Mouse (Mus musculus): ENCODE data around the gene Gm14685. TPM values are rescaled to one million over a fixed set of nuclear protein-coding genes. Genes with fewer than 3 reads are reported as not detected.
"Not testable (repeated sequence)": the region's sequence is repeated elsewhere in the genome, so short reads cannot be mapped to it uniquely, and the experiment has no call there.

Gene Gm14685
- not detected in 2 replicates for polyA plus RNA-seq (2014; fragmentation: Nextera tagmentation; extraction: Ambion mirVana)

DNA sequence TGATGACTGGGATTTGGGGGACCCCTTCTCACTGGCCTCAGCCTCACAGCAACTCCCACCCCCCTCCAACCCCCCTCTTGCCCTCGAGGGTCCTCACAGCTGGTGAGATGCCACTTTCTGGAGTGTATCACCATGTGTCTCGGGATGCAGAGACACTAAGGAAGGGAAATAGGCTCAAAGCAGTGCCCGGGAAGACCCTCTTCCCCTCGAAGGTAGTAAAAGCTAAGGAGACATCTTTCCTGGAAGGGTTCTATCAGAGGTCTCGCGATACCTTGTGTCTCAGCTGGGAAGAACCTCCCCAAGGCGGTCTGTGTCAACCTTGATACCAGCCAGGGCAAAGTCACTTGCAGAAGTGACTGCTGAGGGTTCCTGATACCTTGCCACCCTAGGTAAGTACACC, at the start of gene Gm14685:
Gene Gm14685 (plus strand): TSS at position 301 of the 400 bp plus-strand sequence.
- not testable (repeated sequence) for ATAC-seq (replicated peaks; ENCODE audit: low FRiP score)

DNA sequence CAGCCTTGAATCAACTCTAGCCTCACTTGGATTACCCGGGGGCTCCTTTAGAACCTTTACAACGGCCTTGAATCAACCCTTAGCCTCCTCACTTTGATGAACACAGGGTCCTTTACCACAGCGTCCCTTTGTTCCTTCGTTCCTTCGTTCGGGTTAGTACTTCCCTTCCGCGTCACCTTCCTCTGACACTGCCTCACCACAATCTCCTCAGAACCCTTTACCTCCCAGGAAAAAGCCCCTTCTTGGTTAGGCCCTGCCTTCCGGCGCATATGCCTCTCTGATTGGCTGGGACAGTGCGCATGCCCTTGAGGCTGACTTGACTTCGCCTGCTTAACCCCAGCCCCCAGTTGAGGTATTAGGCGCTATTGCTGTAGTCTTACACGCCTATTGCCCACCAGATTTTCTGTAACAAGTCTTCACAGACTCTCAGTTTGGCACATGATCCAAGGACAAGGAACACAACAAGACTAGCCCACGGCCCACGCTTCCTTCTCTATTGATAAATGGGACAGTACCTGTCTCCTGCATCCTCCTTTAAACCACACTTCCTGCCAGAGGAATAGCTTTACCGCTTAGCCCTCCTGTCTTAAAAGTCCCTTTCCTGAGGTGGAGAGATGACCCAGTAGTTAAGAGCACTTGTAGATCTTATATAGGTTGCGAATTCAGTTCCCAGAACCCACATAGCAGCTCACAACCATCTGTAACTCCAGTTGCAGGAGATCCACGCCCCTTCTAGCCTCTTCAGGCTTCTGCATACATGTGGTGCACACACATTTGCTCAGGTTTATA, 34.4 kb upstream of the Gm14685 start, which contains the start of gene Xlr4a:
Gene Xlr4a (minus strand): TSS at position 212 of the 789 bp plus-strand sequence.
- WGBS, result 88% methylated on average over 17 of the region's 19 CpGs
- H3K27ac ChIP-seq (ENCODE audit: low read depth, low read length), result not testable (repeated sequence)

More for the DNA sequence above, at the start of gene Gm14685:
- not testable (repeated sequence) for H3K36me3 ChIP-seq (ENCODE audit: control insufficient read depth, insufficient read depth, low read length); DNase-seq (ENCODE audit: low spot score); H3K27ac ChIP-seq (ENCODE audit: low read depth, low read length); H3K4me3 ChIP-seq (ENCODE audit: low read depth, low read length); H3K9me3 ChIP-seq (ENCODE audit: control insufficient read depth, low read length); H3K27me3 ChIP-seq (ENCODE audit: control insufficient read depth, insufficient read depth, low read length); H3K4me1 ChIP-seq (replicated peaks; ENCODE audit: control insufficient read depth, insufficient read depth, low read length); H3K9ac ChIP-seq (ENCODE audit: low read length); H3K4me2 ChIP-seq (ENCODE audit: low read depth, low read length, severe bottlenecking)
- WGBS, result no CpG with 5 or more reads among the region's 7 CpGs

DNA sequence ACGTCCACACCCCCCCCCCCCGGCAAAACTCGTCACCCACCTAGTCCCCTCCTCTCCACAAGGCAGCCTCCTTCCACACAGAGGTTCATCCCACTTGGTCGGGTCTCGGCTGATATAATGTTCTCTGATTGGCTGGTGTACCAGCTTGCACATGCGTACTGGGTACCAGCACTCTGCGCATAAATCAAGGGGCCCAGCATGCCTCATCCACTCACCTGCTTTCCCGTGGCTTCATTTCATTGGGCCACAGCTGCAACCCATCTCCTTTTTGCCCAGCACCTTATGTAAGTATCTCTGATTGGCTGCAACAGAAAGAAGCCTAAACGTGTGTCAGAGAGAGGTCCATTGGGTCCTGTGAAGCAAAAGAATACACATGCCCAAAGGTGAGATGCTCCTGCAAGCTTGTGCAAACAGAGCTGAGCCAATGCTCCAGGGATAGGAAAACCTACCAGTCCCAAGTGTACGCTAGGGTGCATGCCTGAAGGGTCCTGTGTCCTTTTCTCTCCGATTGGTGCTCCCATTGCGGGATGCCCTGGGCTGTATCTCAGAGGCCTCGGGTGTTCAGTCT, 19.8 kb upstream of the Gm14685 start, which contains the start of gene Xlr3a:
Gene Xlr3a (minus strand): TSS at position 155 of the 568 bp plus-strand sequence.
- H3K4me1 ChIP-seq (replicated peaks; ENCODE audit: control insufficient read depth, insufficient read depth, low read length); H3K9me3 ChIP-seq (ENCODE audit: control insufficient read depth, low read length); H3K27me3 ChIP-seq (ENCODE audit: control insufficient read depth, insufficient read depth, low read length); H3K9ac ChIP-seq (ENCODE audit: low read length); H3K4me2 ChIP-seq (ENCODE audit: low read depth, low read length, severe bottlenecking); H3K27ac ChIP-seq (ENCODE audit: low read depth, low read length); ATAC-seq (replicated peaks; ENCODE audit: low FRiP score); H3K4me3 ChIP-seq (ENCODE audit: low read depth, low read length); H3K36me3 ChIP-seq (ENCODE audit: control insufficient read depth, insufficient read depth, low read length); DNase-seq (ENCODE audit: low spot score): not testable (repeated sequence)
- 81% methylated on average over 12 of the region's 13 CpGs for WGBS

More for the DNA sequence above, 34.4 kb upstream of the Gm14685 start, which contains the start of gene Xlr4a:
- not testable (repeated sequence) for H3K9me3 ChIP-seq (ENCODE audit: control insufficient read depth, low read length); H3K36me3 ChIP-seq (ENCODE audit: control insufficient read depth, insufficient read depth, low read length); H3K9ac ChIP-seq (ENCODE audit: low read length); ATAC-seq (replicated peaks; ENCODE audit: low FRiP score); H3K4me3 ChIP-seq (ENCODE audit: low read depth, low read length); DNase-seq (ENCODE audit: low spot score); H3K4me1 ChIP-seq (replicated peaks; ENCODE audit: control insufficient read depth, insufficient read depth, low read length); H3K27me3 ChIP-seq (ENCODE audit: control insufficient read depth, insufficient read depth, low read length); H3K4me2 ChIP-seq (ENCODE audit: low read depth, low read length, severe bottlenecking)

DNA sequence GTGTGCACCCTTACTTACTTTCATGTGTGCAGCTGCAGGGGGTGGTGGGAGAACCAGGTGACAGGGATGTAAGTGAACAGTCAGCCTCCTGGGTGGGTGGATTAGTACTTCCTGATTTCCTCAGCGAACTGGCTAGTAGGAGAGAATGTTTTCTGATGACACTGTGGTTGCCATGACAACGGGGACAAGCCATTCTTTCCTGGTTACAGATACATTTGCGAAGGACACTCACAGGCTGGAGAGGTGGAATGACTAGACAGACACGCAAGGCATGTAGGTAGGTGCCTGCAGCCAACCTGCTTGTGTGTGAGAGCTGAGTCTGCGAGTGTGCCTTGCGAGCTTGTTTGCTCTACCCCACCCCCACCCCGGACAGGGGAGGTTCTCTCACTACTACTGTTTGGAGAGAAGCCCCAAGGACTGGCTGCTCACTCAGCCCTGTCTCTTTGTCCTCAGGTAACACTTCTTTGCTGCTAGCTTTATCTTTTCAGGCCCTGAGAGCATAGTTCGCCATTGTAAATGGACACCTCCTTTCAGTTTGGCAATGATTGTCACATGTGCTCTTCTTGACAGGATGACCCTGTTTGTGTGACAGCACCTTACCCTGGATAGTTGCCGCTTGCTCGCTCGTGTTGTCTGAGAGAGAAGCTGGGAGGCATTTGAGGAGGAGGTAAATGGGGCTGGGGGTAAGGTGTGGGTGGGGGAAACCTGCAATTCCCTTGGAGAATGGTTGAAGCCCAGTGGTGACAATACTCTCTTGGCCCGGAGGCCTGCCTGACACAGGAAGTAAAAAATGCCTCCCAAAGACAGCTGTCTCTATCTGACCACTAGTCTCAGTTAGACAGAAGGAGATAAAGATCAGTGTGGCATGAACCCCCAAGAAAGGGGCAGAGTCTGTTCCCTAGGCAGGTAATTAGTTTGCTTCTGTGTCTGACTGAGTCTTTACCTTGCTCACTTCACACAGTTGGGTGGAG, 6.3 kb downstream of the Gm14685 start:
- H3K4me3 ChIP-seq (ENCODE audit: low read depth, low read length); H3K27ac ChIP-seq (ENCODE audit: low read depth, low read length); H3K9ac ChIP-seq (ENCODE audit: low read length); ATAC-seq (replicated peaks; ENCODE audit: low FRiP score); H3K27me3 ChIP-seq (ENCODE audit: control insufficient read depth, insufficient read depth, low read length); H3K4me1 ChIP-seq (replicated peaks; ENCODE audit: control insufficient read depth, insufficient read depth, low read length); H3K36me3 ChIP-seq (ENCODE audit: control insufficient read depth, insufficient read depth, low read length); DNase-seq (ENCODE audit: low spot score); H3K4me2 ChIP-seq (ENCODE audit: low read depth, low read length, severe bottlenecking); H3K9me3 ChIP-seq (ENCODE audit: control insufficient read depth, low read length): not testable (repeated sequence)
- no CpG with 5 or more reads among the region's 12 CpGs for WGBS

DNA sequence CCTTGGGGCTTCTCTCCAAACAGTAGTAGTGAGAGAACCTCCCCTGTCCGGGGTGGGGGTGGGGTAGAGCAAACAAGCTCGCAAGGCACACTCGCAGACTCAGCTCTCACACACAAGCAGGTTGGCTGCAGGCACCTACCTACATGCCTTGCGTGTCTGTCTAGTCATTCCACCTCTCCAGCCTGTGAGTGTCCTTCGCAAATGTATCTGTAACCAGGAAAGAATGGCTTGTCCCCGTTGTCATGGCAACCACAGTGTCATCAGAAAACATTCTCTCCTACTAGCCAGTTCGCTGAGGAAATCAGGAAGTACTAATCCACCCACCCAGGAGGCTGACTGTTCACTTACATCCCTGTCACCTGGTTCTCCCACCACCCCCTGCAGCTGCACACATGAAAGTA, 26.4 kb downstream of the Gm14685 start:
- H3K27ac ChIP-seq (ENCODE audit: low read depth, low read length); H3K27me3 ChIP-seq (ENCODE audit: control insufficient read depth, insufficient read depth, low read length); H3K4me2 ChIP-seq (ENCODE audit: low read depth, low read length, severe bottlenecking); ATAC-seq (replicated peaks; ENCODE audit: low FRiP score); H3K36me3 ChIP-seq (ENCODE audit: control insufficient read depth, insufficient read depth, low read length); H3K9me3 ChIP-seq (ENCODE audit: control insufficient read depth, low read length); H3K4me1 ChIP-seq (replicated peaks; ENCODE audit: control insufficient read depth, insufficient read depth, low read length); H3K4me3 ChIP-seq (ENCODE audit: low read depth, low read length); H3K9ac ChIP-seq (ENCODE audit: low read length); DNase-seq (ENCODE audit: low spot score): not testable (repeated sequence)
- no CpG with 5 or more reads among the region's 7 CpGs for WGBS

DNA sequence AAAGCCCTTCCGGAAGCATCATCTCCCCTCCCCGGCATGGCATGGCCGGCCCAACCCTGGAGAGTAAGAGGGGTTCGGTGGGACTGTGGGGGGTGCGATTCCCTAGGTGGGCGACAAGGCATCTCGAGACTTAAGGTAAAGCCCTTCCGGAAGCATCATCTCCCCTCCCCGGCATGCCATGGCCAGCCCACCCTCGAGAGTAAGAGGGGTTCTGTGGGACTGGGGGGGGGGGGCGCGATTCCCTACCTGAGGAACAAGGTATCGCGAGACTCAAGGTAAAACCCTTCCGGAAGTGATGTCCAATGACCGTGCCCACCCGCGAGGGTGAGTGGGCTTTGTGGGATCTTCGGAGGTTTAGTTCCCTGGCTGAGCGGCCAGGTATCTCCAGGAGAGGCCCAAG, 31.6 kb downstream of the Gm14685 start, which contains the start of gene Xlr5b:
Gene Xlr5b (plus strand): TSS at position 301 of the 400 bp plus-strand sequence.
- not testable (repeated sequence) for DNase-seq (ENCODE audit: low spot score); ATAC-seq (replicated peaks; ENCODE audit: low FRiP score); H3K9me3 ChIP-seq (ENCODE audit: control insufficient read depth, low read length); H3K4me1 ChIP-seq (replicated peaks; ENCODE audit: control insufficient read depth, insufficient read depth, low read length); H3K9ac ChIP-seq (ENCODE audit: low read length); H3K27me3 ChIP-seq (ENCODE audit: control insufficient read depth, insufficient read depth, low read length); H3K36me3 ChIP-seq (ENCODE audit: control insufficient read depth, insufficient read depth, low read length); H3K4me2 ChIP-seq (ENCODE audit: low read depth, low read length, severe bottlenecking); H3K4me3 ChIP-seq (ENCODE audit: low read depth, low read length); H3K27ac ChIP-seq (ENCODE audit: low read depth, low read length)
- no CpG with 5 or more reads among the region's 20 CpGs for WGBS

DNA sequence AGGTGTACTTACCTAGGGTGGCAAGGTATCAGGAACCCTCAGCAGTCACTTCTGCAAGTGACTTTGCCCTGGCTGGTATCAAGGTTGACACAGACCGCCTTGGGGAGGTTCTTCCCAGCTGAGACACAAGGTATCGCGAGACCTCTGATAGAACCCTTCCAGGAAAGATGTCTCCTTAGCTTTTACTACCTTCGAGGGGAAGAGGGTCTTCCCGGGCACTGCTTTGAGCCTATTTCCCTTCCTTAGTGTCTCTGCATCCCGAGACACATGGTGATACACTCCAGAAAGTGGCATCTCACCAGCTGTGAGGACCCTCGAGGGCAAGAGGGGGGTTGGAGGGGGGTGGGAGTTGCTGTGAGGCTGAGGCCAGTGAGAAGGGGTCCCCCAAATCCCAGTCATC, 32.5 kb downstream of the Gm14685 start, which contains the start of gene DXBay18:
Gene DXBay18 (minus strand): TSS at position 101 of the 400 bp plus-strand sequence.
- H3K4me3 ChIP-seq (ENCODE audit: low read depth, low read length); H3K4me2 ChIP-seq (ENCODE audit: low read depth, low read length, severe bottlenecking); H3K27ac ChIP-seq (ENCODE audit: low read depth, low read length); ATAC-seq (replicated peaks; ENCODE audit: low FRiP score); H3K27me3 ChIP-seq (ENCODE audit: control insufficient read depth, insufficient read depth, low read length); H3K4me1 ChIP-seq (replicated peaks; ENCODE audit: control insufficient read depth, insufficient read depth, low read length); DNase-seq (ENCODE audit: low spot score); H3K9ac ChIP-seq (ENCODE audit: low read length); H3K36me3 ChIP-seq (ENCODE audit: control insufficient read depth, insufficient read depth, low read length); H3K9me3 ChIP-seq (ENCODE audit: control insufficient read depth, low read length): not testable (repeated sequence)
- no CpG with 5 or more reads among the region's 7 CpGs for WGBS

DNA sequence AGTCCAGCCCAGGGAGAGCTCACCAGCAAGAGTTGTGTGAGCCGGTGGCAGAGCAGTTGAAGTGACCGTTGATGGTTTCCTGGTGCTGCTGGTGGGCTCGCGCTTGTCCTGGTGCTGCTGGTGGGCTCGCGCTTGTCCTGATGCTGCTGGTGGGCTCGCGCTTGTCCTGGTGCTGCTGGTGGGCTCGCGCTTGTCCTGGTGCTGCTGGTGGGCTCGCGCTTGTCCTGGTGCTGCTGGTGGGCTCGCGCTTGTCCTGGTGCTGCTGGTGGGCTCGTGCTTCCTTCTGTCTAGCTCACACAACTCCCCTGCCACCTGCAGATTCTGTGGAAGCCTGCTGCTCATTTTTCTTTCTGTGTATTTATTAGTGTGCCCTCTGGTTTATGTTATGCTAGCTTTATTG, 60.0 kb downstream of the Gm14685 start, which contains the start of gene Spin2d:
Gene Spin2d (minus strand): TSS at position 101 of the 400 bp plus-strand sequence.
- not testable (repeated sequence) for ATAC-seq (replicated peaks; ENCODE audit: low FRiP score); H3K4me3 ChIP-seq (ENCODE audit: low read depth, low read length); H3K9me3 ChIP-seq (ENCODE audit: control insufficient read depth, low read length); H3K27me3 ChIP-seq (ENCODE audit: control insufficient read depth, insufficient read depth, low read length); H3K36me3 ChIP-seq (ENCODE audit: control insufficient read depth, insufficient read depth, low read length); H3K9ac ChIP-seq (ENCODE audit: low read length); H3K27ac ChIP-seq (ENCODE audit: low read depth, low read length); H3K4me1 ChIP-seq (replicated peaks; ENCODE audit: control insufficient read depth, insufficient read depth, low read length); H3K4me2 ChIP-seq (ENCODE audit: low read depth, low read length, severe bottlenecking); DNase-seq (ENCODE audit: low spot score)
- WGBS, result 85% methylated on average over 4 of the region's 15 CpGs

Data from forebrain, embryonic 11.5 days (tissue).